Mouse (Mus musculus) heart, postnatal 10 days (tissue): ENCODE measurements around the gene Rbm42. TPM values are rescaled to one million over a fixed set of nuclear protein-coding genes. Genes with fewer than 3 reads are reported as not detected.

Source experiments
- DNase-seq, 2 experiments: peaks; one replicate each; pipeline ENCODE4 v3.0.0; 2021
- intact Hi-C: fragments of 180-260 bp; cut with DNase I; formaldehyde crosslinking; loops from one replicate; pipeline ENCODE4 v1.15.1; 2025
- total RNA-seq, 2 experiments: library from RNA; stranded (reverse); gene quantifications; 2 replicates each; pipeline ENCODE4 v1.2.3; 2021

Rbm42 gene
- total RNA-seq, 2 experiments from 2014 or later = 58.8 to 60.3 TPM

GRCm38 (mm10) chr7:30592772-30593423 lies 57.2 kb downstream of the Rbm42 start:
- intact Hi-C loops = loop anchor here (5.0 to 10.0 kb wide), 2 partner anchors 309 to 372 kb away; no protein-coding TSS in a partner anchor
- no peak for DNase-seq

GRCm38 (mm10) chr7:30591605-30591951 lies 58.5 kb downstream of the Rbm42 start:
- intact Hi-C loops = loop anchor here (5.0 to 10.0 kb wide), 2 partner anchors 311 to 373 kb away; no protein-coding TSS in a partner anchor
- DNase-seq = no peak

Other genes starting within 250 kb of the Rbm42 start
- 10 to 100 TPM; 12.9 to 16.5 TPM for gene Tyrobp, start 236.6 kb downstream of the Rbm42 start, total RNA-seq
- 1 to 10 TPM in 1 of 2 experiments, under 1 TPM in 1; 0.92 to 1.8 TPM for gene Hcst, start 230.5 kb downstream of the Rbm42 start, total RNA-seq
- gene Nfkbid, start 228.6 kb downstream of the Rbm42 start, total RNA-seq = under 1 TPM; 0.29 to 0.45 TPM
- 1 to 10 TPM; 4.1 to 6.2 TPM for gene Aplp1, start 204.8 kb downstream of the Rbm42 start, total RNA-seq
- gene Kirrel2, start 192.6 kb downstream of the Rbm42 start, total RNA-seq = under 1 TPM; 0.07 to 0.17 TPM
- gene Nphs1, start 192.0 kb downstream of the Rbm42 start, total RNA-seq = not detected
- gene Prodh2, start 156.7 kb downstream of the Rbm42 start, total RNA-seq = not detected
- 1 to 10 TPM; 3.7 to 3.9 TPM for gene Arhgap33, start 115.3 kb downstream of the Rbm42 start, total RNA-seq
- 100 to 1,000 TPM; 391 to 393 TPM for gene Hspb6, start 98.1 kb downstream of the Rbm42 start, total RNA-seq
- gene Proser3, start 98.0 kb downstream of the Rbm42 start, total RNA-seq = 1 to 10 TPM; 2.7 to 4.8 TPM
- 10 to 100 TPM; 15.0 to 23.6 TPM for gene Lin37, start 90.5 kb downstream of the Rbm42 start, total RNA-seq
- gene U2af1l4, start 87.0 kb downstream of the Rbm42 start, total RNA-seq = 10 to 100 TPM; 67.4 to 78.2 TPM
- 1 to 10 TPM; 1.7 to 1.8 TPM for gene Gm49396, start 87.0 kb downstream of the Rbm42 start, total RNA-seq
- 10 to 100 TPM; 78.2 to 80.1 TPM for gene Psenen, start 86.7 kb downstream of the Rbm42 start, total RNA-seq
- gene Igflr1, start 84.9 kb downstream of the Rbm42 start, total RNA-seq = 1 to 10 TPM; 1.6 to 2.0 TPM
- 10 to 100 TPM; 25.8 to 30.2 TPM for gene Kmt2b, start 61.6 kb downstream of the Rbm42 start, total RNA-seq
- gene Zbtb32, start 51.4 kb downstream of the Rbm42 start, total RNA-seq = not detected
- under 1 TPM; 0.42 to 0.48 TPM for gene Upk1a, start 37.5 kb downstream of the Rbm42 start, total RNA-seq
- 1,000 to 10,000 TPM; 4,137 to 4,381 TPM for gene Cox6b1, start 24.2 kb downstream of the Rbm42 start, total RNA-seq
- gene Etv2, start 14.5 kb downstream of the Rbm42 start, total RNA-seq = not detected
- 1 to 10 TPM; 6.7 to 7.7 TPM for gene Haus5, start 14.7 kb upstream of the Rbm42 start, total RNA-seq
- under 1 TPM in 1 of 2 experiments, not detected in 1; 0.67 TPM for gene Pmis2, start 21.3 kb upstream of the Rbm42 start, total RNA-seq
- gene 2200002J24Rik, start 48.6 kb upstream of the Rbm42 start, total RNA-seq = not detected
- under 1 TPM in 1 of 2 experiments, not detected in 1; 0.12 TPM for gene Atp4a, start 61.9 kb upstream of the Rbm42 start, total RNA-seq
- 100 to 1,000 TPM; 229 to 244 TPM for gene Tmem147, start 79.2 kb upstream of the Rbm42 start, total RNA-seq
- not detected for gene Gapdhs, start 93.4 kb upstream of the Rbm42 start, total RNA-seq
- 1 to 10 TPM; 4.5 to 4.8 TPM for gene Sbsn, start 101.2 kb upstream of the Rbm42 start, total RNA-seq
- gene Dmkn, start 113.4 kb upstream of the Rbm42 start, total RNA-seq = 1 to 10 TPM; 5.8 to 8.1 TPM
- not detected for gene Krtdap, start 137.6 kb upstream of the Rbm42 start, total RNA-seq
- gene Ffar2, start 173.5 kb upstream of the Rbm42 start, total RNA-seq = under 1 TPM; 0.35 to 0.57 TPM
- not detected for gene Ffar3, start 205.9 kb upstream of the Rbm42 start, total RNA-seq
- gene Ffar1, start 211.2 kb upstream of the Rbm42 start, total RNA-seq = under 1 TPM in 1 of 2 experiments, not detected in 1; 0.05 TPM
- 1 to 10 TPM; 1.1 to 1.4 TPM for gene Cd22, start 230.0 kb upstream of the Rbm42 start, total RNA-seq